Mouse (Mus musculus) hindbrain, embryonic 12.5 days (tissue): ENCODE results near the gene Gga3. TPM values are rescaled to one million over a fixed set of nuclear protein-coding genes. Genes with fewer than 3 reads are reported as not detected.

ENCODE experiments used
- ATAC-seq: fragments of 200-750 bp; cut with Nextera tagmentation; 2 replicates; pipeline ENCODE4 v1.8.0; 2017; ENCODE audit warnings: moderate TSS enrichment; ENCODE audit not compliant: low FRiP score
- H3K27ac ChIP-seq: fragments of 300-500 bp; sonication (generic); 2 replicates; pipeline ENCODE4 v1.5.1; 2016; ENCODE audit warnings: mild to moderate bottlenecking
- H3K27me3 ChIP-seq: fragments of 300-500 bp; sonication (generic); 2 replicates; pipeline ENCODE4 v1.6.1; 2016; ENCODE audit warnings: mild to moderate bottlenecking
- H3K36me3 ChIP-seq: fragments of 300-500 bp; sonication (generic); 2 replicates; pipeline ENCODE4 v1.6.1; 2016; ENCODE audit warnings: mild to moderate bottlenecking
- H3K4me1 ChIP-seq: fragments of 300-500 bp; sonication (generic); 2 replicates; pipeline ENCODE4 v1.6.1; 2016
- H3K4me2 ChIP-seq: fragments of 300-500 bp; sonication (generic); replicated peaks from 2 replicates; pipeline ENCODE4 v1.6.1; 2016; ENCODE audit warnings: mild to moderate bottlenecking
- H3K4me3 ChIP-seq: fragments of 300-500 bp; sonication (generic); 2 replicates; pipeline ENCODE4 v1.5.1; 2016; ENCODE audit warnings: mild to moderate bottlenecking
- H3K9ac ChIP-seq: fragments of 300-500 bp; sonication (generic); 2 replicates; pipeline ENCODE4 v1.6.1; 2016; ENCODE audit warnings: mild to moderate bottlenecking, moderate library complexity
- H3K9me3 ChIP-seq: fragments of 300-500 bp; sonication (generic); replicated peaks from 2 replicates; pipeline ENCODE4 v1.6.1; 2016; ENCODE audit warnings: mild to moderate bottlenecking
- WGBS: fragments of 180-500 bp; shearing (Covaris S2); methylation state at CpG from one replicate; pipeline ENCODE4 v1.1.7; 2016; 5-methylcytosine and 5-hydroxymethylcytosine counted together
- polyA plus RNA-seq: library from polyadenylated mRNA; unstranded; fragments of >200 nt; fragmentation: Nextera tagmentation; extraction: Ambion mirVana; gene quantifications from 2 replicates; pipeline ENCODE4 v1.2.1, GENCODE M21; 2016

Gene Gga3
- polyA plus RNA-seq, 1 experiment from 2014 or later: 30.3 TPM

GRCm38 (mm10) chr11:115604304-115604696 lies 449 bp upstream of the Gga3 start:
- Histone ChIP-seq H3K36me3 (peaks cover 50% of the 10 kb centered on the region), H3K4me3 (peak overlapping the region; percentile 99), H3K27me3 (no peaks in the 10 kb centered on the region), H3K9me3 (no peaks in the 10 kb centered on the region), H3K4me2 (peak overlapping the region; percentile 96), H3K9ac (peak overlapping the region; percentile 98), H3K4me1 (peaks cover 27% of the 10 kb centered on the region), H3K27ac (peak overlapping the region; percentile 88)
- peak; percentile 61 for ATAC-seq
- WGBS: 1% methylated on average over 26 of the region's 26 CpGs

- H3K9ac ChIP-seq: peak overlapping the region; percentile 98
- H3K4me3 ChIP-seq: peak overlapping the region; percentile 99
- ATAC-seq: no peak
- H3K9me3 ChIP-seq: no peaks in the 10 kb centered on the region
- peaks cover 27% of the 10 kb centered on the region for H3K4me1 ChIP-seq
- WGBS: 6% methylated on average over 15 of the region's 15 CpGs
- peaks cover 45% of the 10 kb centered on the region for H3K36me3 ChIP-seq
- peak overlapping the region; percentile 88 for H3K27ac ChIP-seq
- peak overlapping the region; percentile 96 for H3K4me2 ChIP-seq
- no peaks in the 10 kb centered on the region for H3K27me3 ChIP-seq
Measured at GRCm38 (mm10) chr11:115603128-115603475, 749 bp downstream of the Gga3 start.

- Histone ChIP-seq H3K4me3 (no peak overlapping the region), H3K36me3 (peaks cover 42% of the 10 kb centered on the region), H3K4me1 (peaks cover 27% of the 10 kb centered on the region), H3K9me3 (no peaks in the 10 kb centered on the region), H3K27ac (no peak overlapping the region), H3K27me3 (no peaks in the 10 kb centered on the region), H3K4me2 (no peak overlapping the region), H3K9ac (no peak overlapping the region)
- no peak for ATAC-seq
- WGBS: 97% methylated on average over 4 of the region's 4 CpGs
Measured at GRCm38 (mm10) chr11:115601174-115601573, 2.7 kb downstream of the Gga3 start.

- Histone ChIP-seq H3K27me3 (no peaks in the 10 kb centered on the region), H3K9me3 (no peaks in the 10 kb centered on the region), H3K4me2 (no peak overlapping the region), H3K4me1 (peaks cover 27% of the 10 kb centered on the region), H3K9ac (no peak overlapping the region), H3K4me3 (no peak overlapping the region), H3K36me3 (peaks cover 42% of the 10 kb centered on the region), H3K27ac (no peak overlapping the region)
- WGBS: 98% methylated on average over 15 of the region's 15 CpGs
- no peak for ATAC-seq
Measured at GRCm38 (mm10) chr11:115600743-115601142, 3.1 kb downstream of the Gga3 start.

- Histone ChIP-seq H3K27ac (no peak overlapping the region), H3K9me3 (no peaks in the 10 kb centered on the region), H3K36me3 (peaks cover 46% of the 10 kb centered on the region), H3K4me2 (no peak overlapping the region), H3K4me3 (no peak overlapping the region), H3K4me1 (peaks cover 19% of the 10 kb centered on the region), H3K9ac (no peak overlapping the region), H3K27me3 (no peaks in the 10 kb centered on the region)
- WGBS: 97% methylated on average over 7 of the region's 7 CpGs
- no peak for ATAC-seq
Measured at GRCm38 (mm10) chr11:115599722-115600121, 4.1 kb downstream of the Gga3 start.

- Histone ChIP-seq H3K4me1 (peaks cover 16% of the 10 kb centered on the region), H3K4me3 (no peak overlapping the region), H3K9me3 (no peaks in the 10 kb centered on the region), H3K36me3 (peaks cover 60% of the 10 kb centered on the region), H3K27me3 (no peaks in the 10 kb centered on the region), H3K4me2 (no peak overlapping the region), H3K27ac (no peak overlapping the region), H3K9ac (no peak overlapping the region)
- ATAC-seq: no peak
- 91% methylated on average over 4 of the region's 4 CpGs for WGBS
Measured at GRCm38 (mm10) chr11:115598309-115598708, 5.5 kb downstream of the Gga3 start.

GRCm38 (mm10) chr11:115595209-115595608 lies 8.6 kb downstream of the Gga3 start:
- H3K4me2 ChIP-seq: no peak overlapping the region
- WGBS: 96% methylated on average over 3 of the region's 3 CpGs
- ATAC-seq: no peak
- no peaks in the 10 kb centered on the region for H3K27me3 ChIP-seq
- no peak overlapping the region for H3K9ac ChIP-seq
- H3K36me3 ChIP-seq: peaks cover 80% of the 10 kb centered on the region
- no peak overlapping the region for H3K4me3 ChIP-seq
- H3K9me3 ChIP-seq: no peaks in the 10 kb centered on the region
- no peaks in the 10 kb centered on the region for H3K4me1 ChIP-seq
- H3K27ac ChIP-seq: no peak overlapping the region

- Histone ChIP-seq H3K36me3 (peaks cover 91% of the 10 kb centered on the region), H3K27ac (no peak overlapping the region)
Measured at GRCm38 (mm10) chr11:115590526-115591075, 13.2 kb downstream of the Gga3 start.

GRCm38 (mm10) chr11:115587984-115588383 lies 15.9 kb downstream of the Gga3 start:
- no peak for ATAC-seq
- H3K9ac ChIP-seq: no peak overlapping the region
- no peak overlapping the region for H3K27ac ChIP-seq
- H3K4me2 ChIP-seq: no peak overlapping the region
- H3K9me3 ChIP-seq: no peaks in the 10 kb centered on the region
- peaks cover 96% of the 10 kb centered on the region for H3K36me3 ChIP-seq
- no peaks in the 10 kb centered on the region for H3K27me3 ChIP-seq
- no peaks in the 10 kb centered on the region for H3K4me1 ChIP-seq
- H3K4me3 ChIP-seq: no peak overlapping the region
- 86% methylated on average over 9 of the region's 9 CpGs for WGBS

More at GRCm38 (mm10) chr11:115590526-115591075, 13.2 kb downstream of the Gga3 start:
- Histone ChIP-seq H3K9me3 (no peaks in the 10 kb centered on the region), H3K4me3 (no peak overlapping the region), H3K4me2 (no peak overlapping the region), H3K27me3 (no peaks in the 10 kb centered on the region), H3K4me1 (no peaks in the 10 kb centered on the region), H3K9ac (no peak overlapping the region)
- 85% methylated on average over 2 of the region's 2 CpGs for WGBS
- ATAC-seq: no peak

GRCm38 (mm10) chr11:115586403-115586802 lies 17.4 kb downstream of the Gga3 start:
- H3K9ac ChIP-seq: no peak overlapping the region
- 93% methylated on average over 9 of the region's 9 CpGs for WGBS
- H3K4me1 ChIP-seq: no peaks in the 10 kb centered on the region
- H3K9me3 ChIP-seq: no peaks in the 10 kb centered on the region
- no peak for ATAC-seq
- H3K36me3 ChIP-seq: peaks cover 97% of the 10 kb centered on the region
- no peak overlapping the region for H3K4me3 ChIP-seq
- H3K4me2 ChIP-seq: no peak overlapping the region
- H3K27ac ChIP-seq: no peak overlapping the region
- no peaks in the 10 kb centered on the region for H3K27me3 ChIP-seq

- H3K4me2 ChIP-seq: no peak overlapping the region
- H3K9ac ChIP-seq: no peak overlapping the region
- no peak overlapping the region for H3K4me3 ChIP-seq
- no peaks in the 10 kb centered on the region for H3K9me3 ChIP-seq
- no peak overlapping the region for H3K27ac ChIP-seq
- no peaks in the 10 kb centered on the region for H3K27me3 ChIP-seq
- H3K36me3 ChIP-seq: peaks cover 97% of the 10 kb centered on the region
- WGBS: 91% methylated on average over 7 of the region's 7 CpGs
- ATAC-seq: no peak
- no peaks in the 10 kb centered on the region for H3K4me1 ChIP-seq
Measured at GRCm38 (mm10) chr11:115585573-115586100, 18.2 kb downstream of the Gga3 start.

- no peak for ATAC-seq
- H3K27me3 ChIP-seq: no peaks in the 10 kb centered on the region
- no peaks in the 10 kb centered on the region for H3K9me3 ChIP-seq
- H3K27ac ChIP-seq: no peak overlapping the region
- no peak overlapping the region for H3K4me3 ChIP-seq
- H3K4me1 ChIP-seq: no peaks in the 10 kb centered on the region
- no peak overlapping the region for H3K9ac ChIP-seq
- WGBS: 91% methylated on average over 10 of the region's 10 CpGs
- no peak overlapping the region for H3K4me2 ChIP-seq
- H3K36me3 ChIP-seq: peaks cover 91% of the 10 kb centered on the region
Measured at GRCm38 (mm10) chr11:115584376-115585073, 19.3 kb downstream of the Gga3 start.
